In genomic region chr7:98713661-98714060, GRCm38 (mm10) we compare ENCODE assay signal across 32 mouse cellular contexts.
"Had no signal": no experiment of that assay in that cellular context is flagged by ENCODE, and none has a peak within 500 bp of the region (broad histone marks: within the 10 kb centered on the region; RNA-seq: fewer than 3 reads in every experiment).

No protein-coding gene starts in this region.

- H3K9ac ChIP-seq: limb, embryonic 12.5 days; limb, embryonic 13.5 days; limb, embryonic 15.5 days; liver, embryonic 12.5 days; liver, embryonic 13.5 days; liver, embryonic 14.5 days; liver, embryonic 15.5 days; liver, postnatal 0 days; lung, embryonic 14.5 days; lung, embryonic 15.5 days; midbrain, embryonic 12.5 days; midbrain, embryonic 13.5 days; midbrain, embryonic 15.5 days; neural tube, embryonic 12.5 days; neural tube, embryonic 13.5 days had no signal

- H3K4me2 ChIP-seq: limb, embryonic 12.5 days; limb, embryonic 13.5 days; limb, embryonic 15.5 days; liver, embryonic 11.5 days; liver, embryonic 12.5 days; liver, embryonic 13.5 days; liver, embryonic 15.5 days; lung, embryonic 14.5 days; lung, embryonic 15.5 days; midbrain, embryonic 11.5 days; midbrain, embryonic 12.5 days; midbrain, embryonic 13.5 days; midbrain, embryonic 15.5 days; neural tube, embryonic 12.5 days; neural tube, embryonic 13.5 days had no signal

- H3K27ac ChIP-seq: limb, embryonic 10.5 days; limb, embryonic 12.5 days; limb, embryonic 13.5 days; limb, embryonic 15.5 days; liver, embryonic 12.5 days; liver, embryonic 13.5 days; liver, embryonic 14.5 days; liver, embryonic 15.5 days; lung, embryonic 15.5 days; macrophage; midbrain, embryonic 10.5 days; midbrain, embryonic 12.5 days; midbrain, embryonic 13.5 days; midbrain, embryonic 15.5 days; neural tube, embryonic 12.5 days; neural tube, embryonic 13.5 days had no signal

- H3K27me3 ChIP-seq: limb, embryonic 12.5 days; limb, embryonic 13.5 days; limb, embryonic 15.5 days; liver, embryonic 12.5 days; liver, embryonic 13.5 days; liver, embryonic 15.5 days; lung, embryonic 15.5 days; megakaryocyte, embryonic 14.5 days; midbrain, embryonic 12.5 days; midbrain, embryonic 13.5 days; midbrain, embryonic 15.5 days; neural tube, embryonic 12.5 days; neural tube, embryonic 13.5 days had no signal

- H3K4me1 ChIP-seq: limb, embryonic 13.5 days; limb, embryonic 15.5 days; liver, embryonic 12.5 days; liver, embryonic 13.5 days; liver, embryonic 15.5 days; midbrain, embryonic 10.5 days; midbrain, embryonic 12.5 days; midbrain, embryonic 13.5 days; midbrain, embryonic 15.5 days; neural tube, embryonic 12.5 days; neural tube, embryonic 13.5 days had no signal

- H3K4me3 ChIP-seq: limb, embryonic 10.5 days; limb, embryonic 12.5 days; limb, embryonic 13.5 days; limb, embryonic 15.5 days; liver, embryonic 12.5 days; liver, embryonic 13.5 days; liver, embryonic 15.5 days; lung, embryonic 15.5 days; megakaryocyte, embryonic 14.5 days; midbrain, embryonic 10.5 days; midbrain, embryonic 12.5 days; midbrain, embryonic 13.5 days; midbrain, embryonic 15.5 days; myocyte; neural tube, embryonic 12.5 days; neural tube, embryonic 13.5 days had no signal

- DNase-seq: left cerebral cortex, postnatal 4 days; liver; liver, embryonic 13.5 days; liver, postnatal 0 days; lung, adult 18-20 months; lung, adult 2 months; lung, embryonic 14.5 days; lung, postnatal 14 days; lung, postnatal 36 days; lung, postnatal 4 days; midbrain, embryonic 14.5 days had no signal

- ATAC-seq: liver, embryonic 12.5 days; liver, postnatal 0 days; lung, postnatal 0 days; midbrain, embryonic 13.5 days; midbrain, embryonic 15.5 days; midbrain, embryonic 16.5 days had no signal

- H3K9me3 ChIP-seq: limb, embryonic 10.5 days; limb, embryonic 12.5 days; limb, embryonic 13.5 days; limb, embryonic 15.5 days; liver, embryonic 12.5 days; liver, embryonic 13.5 days; liver, embryonic 15.5 days; lung, embryonic 15.5 days; megakaryocyte, embryonic 14.5 days; midbrain, embryonic 10.5 days; midbrain, embryonic 12.5 days; midbrain, embryonic 13.5 days; midbrain, embryonic 15.5 days; neural tube, embryonic 12.5 days; neural tube, embryonic 13.5 days had no signal
